Mouse (Mus musculus) CD4-positive naive resting alpha-beta T cell, adult 57 days (primary cell): ENCODE results near the gene Sez6. TPM values are rescaled to one million over a fixed set of nuclear protein-coding genes. Genes with fewer than 3 reads are reported as not detected.

Experiments used
- total RNA-seq: library from RNA; stranded (reverse); gene quantifications from one replicate; pipeline ENCODE4 v1.2.4, GENCODE M21; 2023

Gene Sez6
- not detected for total RNA-seq

GRCm38 (mm10) chr11:77930751-77931540, at the start of gene Sez6:
Gene Sez6, plus strand, starts transcription at chr11:77930800.

GRCm38 (mm10) chr11:77893787-77894718, 36.5 kb upstream of the Sez6 start, which contains the start of gene Pipox:
Gene Pipox, minus strand, starts transcription at chr11:77894096.

GRCm38 (mm10) chr11:77982441-77982905, 51.9 kb downstream of the Sez6 start, which contains the start of gene Phf12:
Gene Phf12, plus strand, starts transcription at chr11:77982754.

Other genes with a start within 250 kb of the Sez6 start
- gene Nufip2, start 244.6 kb upstream of the Sez6 start, total RNA-seq = 149 TPM
- gene Cryba1, start 205.5 kb upstream of the Sez6 start, total RNA-seq = not detected
- 62.6 TPM for gene Myo18a, start 167.6 kb upstream of the Sez6 start, total RNA-seq
- gene Gm10277, start 143.1 kb upstream of the Sez6 start, total RNA-seq = not detected
- not detected for gene Pipox, start 36.7 kb upstream of the Sez6 start, total RNA-seq
- 133 TPM for gene Phf12, start 52.0 kb downstream of the Sez6 start, total RNA-seq
- gene Dhrs13, start 101.5 kb downstream of the Sez6 start, total RNA-seq = 6.0 TPM
- 30.3 TPM for gene Flot2, start 107.1 kb downstream of the Sez6 start, total RNA-seq
- 27.6 TPM for gene Eral1, start 149.6 kb downstream of the Sez6 start, total RNA-seq
- gene Fam222b, start 163.9 kb downstream of the Sez6 start, total RNA-seq = 21.7 TPM
- gene Traf4, start 234.8 kb downstream of the Sez6 start, total RNA-seq = 38.9 TPM
- gene Nek8, start 245.9 kb downstream of the Sez6 start, total RNA-seq = 9.1 TPM
- 8.9 TPM for gene Tlcd1, start 245.9 kb downstream of the Sez6 start, total RNA-seq